Mouse (Mus musculus) G1E (cell line): ENCODE measurements around the gene Gm12216. TPM values are rescaled to one million over a fixed set of nuclear protein-coding genes. Genes with fewer than 3 reads are reported as not detected.
A peak's percentile ranks its signal among the peaks of the same experiment; 100 is the strongest.

Experiments used
- ATAC-seq: 2 replicates; pipeline ENCODE4 v1.8.0; 2016; ENCODE audit warnings: mild to moderate bottlenecking; ENCODE audit not compliant: insufficient number of reproducible peaks, poor library complexity, low FRiP score, severe bottlenecking; ENCODE audit errors: extremely low read depth
- DNase-seq: peaks from one replicate; pipeline ENCODE4 v3.0.0; 2012; ENCODE audit warnings: low spot score
- H3K27me3 ChIP-seq: 2 replicates; pipeline ENCODE4 v1.6.1; 2012; ENCODE audit warnings: mild to moderate bottlenecking, low read length, inconsistent platforms; ENCODE audit not compliant: insufficient read depth
- H3K36me3 ChIP-seq: replicated peaks from 2 replicates; pipeline ENCODE3; 2012; ENCODE audit warnings: mild to moderate bottlenecking, inconsistent platforms
- H3K4me1 ChIP-seq: 2 replicates; pipeline ENCODE4 v1.6.1; 2012; ENCODE audit warnings: low read depth, low read length, inconsistent platforms, mixed read lengths; ENCODE audit not compliant: insufficient read depth
- H3K4me3 ChIP-seq: 2 replicates; pipeline ENCODE4 v1.5.1; 2012; ENCODE audit warnings: low read depth, mild to moderate bottlenecking, inconsistent platforms, low read length, moderate library complexity, mixed read lengths
- H3K9me3 ChIP-seq: replicated peaks from 2 replicates; pipeline ENCODE4 v1.6.1; 2012; ENCODE audit warnings: inconsistent platforms
- CTCF ChIP-seq: IDR thresholded peaks from 2 replicates; pipeline ENCODE4 v1.5.1; 2012; ENCODE audit warnings: low read depth, low read length, inconsistent platforms, mixed read lengths
- GATA1 ChIP-seq: IDR thresholded peaks from 2 replicates; pipeline ENCODE4 v1.6.1; 2012; ENCODE audit warnings: borderline replicate concordance, low read length, inconsistent platforms, mixed read lengths
- GATA2 ChIP-seq: IDR thresholded peaks from 2 replicates; pipeline ENCODE4 v1.6.1; 2012; ENCODE audit warnings: low read depth, low read length, inconsistent platforms, borderline replicate concordance
- POLR2AphosphoS5 ChIP-seq: IDR thresholded peaks from 2 replicates; pipeline ENCODE4 v1.6.1; 2012; ENCODE audit warnings: low read depth, low read length, inconsistent platforms; ENCODE audit not compliant: insufficient replicate concordance
- TAL1 ChIP-seq: conservative IDR thresholded peaks from 2 replicates; pipeline ENCODE4 v1.6.1; 2012; ENCODE audit warnings: low read depth, low read length, inconsistent platforms, mixed read lengths
- polyA plus RNA-seq: library from polyadenylated mRNA; stranded (reverse); fragments of >175 nt; gene quantifications from 2 replicates; pipeline ENCODE4 v1.2.3, GENCODE M21; 2012
- total RNA-seq, 2 experiments: library from RNA; stranded (forward) in 1 of 2; stranded (reverse) in 1 of 2; fragments of 200-1000 nt in 1 of 2; fragments of >200 nt in 1 of 2; fragmentation: Nextera tagmentation in 1 of 2; gene quantifications; 2 replicates each; pipeline ENCODE4 v1.2.3; 2014 to 2017

The Gm12216 gene
- total and polyA plus RNA-seq, 3 experiments: 0.16 TPM; not detected in 2

DNA sequence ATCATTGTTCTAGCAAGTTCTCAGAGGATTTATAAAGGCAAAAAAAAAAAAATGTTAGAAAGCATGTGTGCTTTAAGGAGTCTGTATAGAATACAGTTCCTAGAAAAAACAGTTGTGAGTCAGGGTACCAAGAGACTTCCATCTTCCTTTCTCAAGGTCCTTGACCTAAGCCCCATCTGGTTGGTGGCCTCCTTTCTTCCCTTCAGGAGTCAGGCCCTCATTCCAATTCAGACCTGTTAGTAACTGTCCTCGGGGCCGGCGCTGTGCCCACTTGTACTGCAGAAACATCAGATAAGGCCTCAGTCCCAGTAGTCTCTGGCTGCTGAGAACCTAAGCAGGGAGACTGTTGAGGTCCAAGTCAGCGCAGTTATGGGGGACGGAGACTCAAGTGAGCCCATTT lies 86.0 kb downstream of the Gm12216 start, which contains the start of gene Gm17334:
Gene Gm17334 (minus strand): TSS at position 101 of the 400 bp plus-strand sequence.
- Histone ChIP-seq H3K36me3 (peaks cover 16% of the 10 kb centered on the region), H3K27me3 (peaks cover 63% of the 10 kb centered on the region), H3K4me3 (no peak within 1 kb of the TSS), H3K4me1 (peaks cover 25% of the 10 kb centered on the region), H3K9me3 (no peaks in the 10 kb centered on the region)
- ATAC-seq (no peak), DNase-seq (no peak)
- TF ChIP-seq CTCF: no peak
- no peak for TF ChIP-seq GATA1
- no peak for TF ChIP-seq GATA2
- no peak for TF ChIP-seq POLR2AphosphoS5
- TF ChIP-seq TAL1: no peak

DNA sequence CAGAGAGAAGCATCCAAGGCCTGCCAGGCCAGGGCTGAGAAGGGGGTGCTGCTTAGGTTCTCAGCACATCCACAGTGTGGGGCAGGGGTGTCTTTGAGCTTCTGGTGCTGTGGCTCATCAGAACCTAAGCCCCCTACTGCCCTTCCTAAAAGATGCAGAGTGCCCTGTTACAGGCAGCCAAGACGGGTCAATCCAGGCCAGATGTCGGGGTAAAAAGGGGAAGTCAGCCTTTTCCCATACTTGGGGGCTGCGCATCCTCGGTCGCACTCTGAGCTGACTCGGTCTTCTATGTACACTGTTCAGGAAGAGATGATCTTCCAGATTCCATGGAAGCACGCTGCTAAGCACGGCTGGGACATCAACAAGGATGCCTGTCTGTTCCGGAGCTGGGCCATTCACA lies 86.5 kb downstream of the Gm12216 start:
- H3K36me3 ChIP-seq: peaks cover 16% of the 10 kb centered on the region
- H3K4me3 ChIP-seq: no peak overlapping the region
- DNase-seq: no peak
- peaks cover 63% of the 10 kb centered on the region for H3K27me3 ChIP-seq
- TF ChIP-seq TAL1: no peak
- TF ChIP-seq CTCF: no peak
- no peak for TF ChIP-seq GATA1
- no peak for TF ChIP-seq GATA2
- TF ChIP-seq POLR2AphosphoS5: no peak
- no peaks in the 10 kb centered on the region for H3K9me3 ChIP-seq
- H3K4me1 ChIP-seq: peaks cover 25% of the 10 kb centered on the region
- no peak for ATAC-seq

DNA sequence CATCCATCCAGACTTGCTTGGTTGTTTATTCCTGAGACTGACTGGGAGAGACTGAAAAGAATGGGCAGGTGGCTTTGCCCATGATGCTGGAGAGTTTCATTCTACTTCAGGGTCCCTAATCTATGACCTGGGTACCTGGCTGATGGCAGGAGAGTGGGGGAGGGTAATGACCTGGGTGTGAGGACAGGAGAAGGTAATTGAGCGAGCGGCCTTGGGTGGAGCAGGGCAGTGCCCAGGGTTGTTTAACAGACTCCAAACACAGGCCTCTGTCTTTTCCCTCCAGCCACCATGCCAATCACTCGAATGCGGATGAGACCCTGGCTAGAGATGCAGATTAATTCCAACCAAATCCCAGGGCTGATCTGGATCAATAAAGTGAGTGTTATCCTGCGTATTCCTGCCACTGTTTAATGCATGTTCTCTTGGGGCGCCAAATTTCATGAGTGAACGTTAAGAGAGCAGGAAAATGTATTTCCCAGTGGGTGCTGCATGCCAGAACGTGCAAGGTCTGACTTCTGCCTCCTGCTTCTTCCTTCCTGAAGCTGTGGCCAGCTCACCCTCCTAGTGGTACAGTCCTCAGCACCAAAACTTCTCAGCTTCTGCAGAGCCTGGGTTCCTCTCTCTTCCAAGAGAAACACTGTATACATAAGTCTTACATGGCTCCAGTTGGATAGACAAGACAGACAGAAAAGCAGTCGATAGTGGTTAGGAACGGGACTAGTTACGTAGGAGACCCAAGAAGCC lies 87.9 kb downstream of the Gm12216 start:
- peaks cover 12% of the 10 kb centered on the region for H3K36me3 ChIP-seq
- H3K27me3 ChIP-seq: peaks cover 65% of the 10 kb centered on the region
- DNase-seq: no peak
- peaks cover 25% of the 10 kb centered on the region for H3K4me1 ChIP-seq
- TF ChIP-seq TAL1: no peak
- no peak for TF ChIP-seq CTCF
- TF ChIP-seq GATA2: no peak
- no peak for TF ChIP-seq POLR2AphosphoS5
- TF ChIP-seq GATA1: no peak
- no peak overlapping the region for H3K4me3 ChIP-seq
- no peaks in the 10 kb centered on the region for H3K9me3 ChIP-seq
- no peak for ATAC-seq

DNA sequence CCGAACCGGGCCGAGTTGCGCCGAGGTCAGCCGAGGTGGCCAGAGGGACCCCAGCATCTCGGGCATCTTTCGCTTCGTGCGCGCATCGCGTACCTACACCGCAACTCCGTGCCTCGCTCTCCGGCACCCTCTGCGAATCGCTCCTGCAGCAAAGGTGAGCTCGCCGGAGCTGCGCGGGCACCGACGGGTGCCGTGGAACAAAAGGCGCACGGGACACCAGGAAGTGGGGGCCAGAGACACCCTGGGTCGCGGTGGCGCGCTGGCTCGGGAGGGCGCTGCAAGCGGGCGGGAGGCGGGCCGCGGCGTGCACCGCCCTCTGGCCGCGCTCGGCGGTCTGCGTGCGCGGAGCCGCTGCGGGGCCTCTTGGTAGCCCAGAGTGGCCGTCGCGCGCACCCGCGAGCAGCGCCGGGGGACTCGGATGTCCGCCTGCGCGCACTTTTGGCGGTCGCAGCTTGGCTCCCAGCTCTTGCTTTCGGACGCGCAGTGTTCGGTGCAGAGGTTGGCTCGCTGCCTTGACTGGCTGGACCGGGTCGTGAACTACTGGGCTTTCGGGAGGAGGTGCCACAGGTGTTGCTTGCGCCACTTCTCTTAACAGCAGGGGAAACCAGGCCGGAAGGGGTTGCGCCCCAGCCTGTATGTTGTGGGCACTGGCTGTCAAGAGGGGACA lies 88.8 kb downstream of the Gm12216 start:
- Histone ChIP-seq H3K36me3 (peaks cover 10% of the 10 kb centered on the region), H3K4me3 (peak overlapping the region; percentile 78), H3K9me3 (no peaks in the 10 kb centered on the region), H3K4me1 (peaks cover 28% of the 10 kb centered on the region), H3K27me3 (peaks cover 60% of the 10 kb centered on the region)
- peak; percentile 56 for DNase-seq
- TF ChIP-seq POLR2AphosphoS5 (no peak), GATA2 (no peak), TAL1 (no peak), CTCF (no peak), GATA1 (no peak)
- no peak for ATAC-seq

DNA sequence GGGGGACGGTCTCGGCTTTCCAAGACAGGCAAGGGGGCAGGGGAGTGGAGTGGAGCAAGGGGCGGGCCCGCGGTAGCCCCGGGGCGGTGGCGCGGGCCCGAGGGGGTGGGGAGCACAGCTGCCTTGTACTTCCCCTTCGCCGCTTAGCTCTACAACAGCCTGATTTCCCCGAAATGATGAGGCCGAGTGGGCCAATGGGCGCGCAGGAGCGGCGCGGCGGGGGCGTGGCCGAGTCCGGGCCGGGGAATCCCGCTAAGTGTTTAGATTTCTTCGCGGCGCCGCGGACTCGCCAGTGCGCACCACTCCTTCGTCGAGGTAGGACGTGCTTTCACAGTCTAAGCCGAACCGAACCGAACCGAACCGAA lies 89.3 kb downstream of the Gm12216 start, which contains the start of gene Irf1:
Gene Irf1 (plus strand): TSS at position 255 of the 365 bp plus-strand sequence.
- TF ChIP-seq TAL1 (no peak), CTCF (no peak), GATA2 (no peak), GATA1 (no peak), POLR2AphosphoS5 (no peak)
- H3K4me3 ChIP-seq: peak within 1 kb of the TSS; percentile 78
- peak; percentile 96 for DNase-seq
- peak; percentile 87 for ATAC-seq
- no peaks in the 10 kb centered on the region for H3K9me3 ChIP-seq
- H3K27me3 ChIP-seq: peaks cover 55% of the 10 kb centered on the region
- peaks cover 9% of the 10 kb centered on the region for H3K36me3 ChIP-seq
- H3K4me1 ChIP-seq: peaks cover 30% of the 10 kb centered on the region

DNA sequence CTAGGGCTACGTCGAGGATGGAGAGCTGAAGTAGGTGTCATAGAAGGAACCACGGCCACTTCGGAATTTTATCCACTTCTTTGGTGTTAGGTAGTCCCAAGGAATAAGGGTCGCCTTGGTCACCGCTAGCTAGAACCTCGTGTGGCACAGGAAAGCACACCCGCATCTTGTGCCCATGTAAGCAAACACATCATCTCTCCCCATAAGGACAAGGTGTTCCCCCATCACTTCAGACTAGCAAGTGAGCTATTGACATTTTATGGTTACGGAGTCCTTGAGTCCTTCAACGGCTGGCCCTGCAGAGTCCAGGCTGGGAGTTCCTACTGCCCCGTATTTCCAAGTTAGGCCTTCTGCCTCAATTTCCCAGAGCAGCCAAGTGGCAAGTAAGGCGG lies 89.9 kb downstream of the Gm12216 start:
- ATAC-seq: no peak
- peaks cover 8% of the 10 kb centered on the region for H3K36me3 ChIP-seq

More for the DNA sequence above, 89.9 kb downstream of the Gm12216 start:
- TF ChIP-seq GATA1: no peak
- TF ChIP-seq TAL1: no peak
- no peak for TF ChIP-seq POLR2AphosphoS5
- TF ChIP-seq GATA2: no peak
- no peak for TF ChIP-seq CTCF
- DNase-seq: no peak
- Histone ChIP-seq H3K4me3 (no peak overlapping the region; the same call in 1 of the 2 replicates), H3K27me3 (peaks cover 53% of the 10 kb centered on the region), H3K4me1 (peaks cover 35% of the 10 kb centered on the region), H3K9me3 (no peaks in the 10 kb centered on the region)
